Mouse (Mus musculus): ENCODE data around the gene Klhdc8a. TPM values are rescaled to one million over a fixed set of nuclear protein-coding genes. Genes with fewer than 3 reads are reported as not detected.

The Klhdc8a gene
- total RNA-seq, 2 experiments from 2014 or later: 9.1 to 10.7 TPM

Other genes with a start within 250 kb of the Klhdc8a start
- 10 to 100 TPM; 14.6 to 20.9 TPM for gene Mfsd4a, start 230.6 kb upstream of the Klhdc8a start, total RNA-seq (2021)
- gene Cdk18, start 158.9 kb upstream of the Klhdc8a start, total RNA-seq (2021): 10 to 100 TPM in 1 of 2 experiments, 1 to 10 TPM in 1; 9.3 to 11.5 TPM
- 10 to 100 TPM in 1 of 2 experiments, 1 to 10 TPM in 1; 8.8 to 10.1 TPM for gene Lemd1, start 107.2 kb upstream of the Klhdc8a start, total RNA-seq (2021)
- gene AC124108.1, start 107.2 kb upstream of the Klhdc8a start, total RNA-seq (2021): 1 to 10 TPM; 3.6 to 4.2 TPM
- gene Gm10188, start 68.9 kb upstream of the Klhdc8a start, total RNA-seq (2021): not detected
- gene Nuak2, start 17.5 kb downstream of the Klhdc8a start, total RNA-seq (2021): 1 to 10 TPM; 2.6 to 3.2 TPM
- 100 to 1,000 TPM; 128 to 133 TPM for gene Tmcc2, start 92.7 kb downstream of the Klhdc8a start, total RNA-seq (2021)
- 10 to 100 TPM; 22.0 to 23.9 TPM for gene Dstyk, start 118.9 kb downstream of the Klhdc8a start, total RNA-seq (2021)
- gene Rbbp5, start 178.7 kb downstream of the Klhdc8a start, total RNA-seq (2021): 10 to 100 TPM; 37.9 to 39.0 TPM
- gene Tmem81, start 207.6 kb downstream of the Klhdc8a start, total RNA-seq (2021): 1 to 10 TPM; 2.2 to 2.9 TPM
- 100 to 1,000 TPM; 113 to 118 TPM for gene Cntn2, start 244.6 kb downstream of the Klhdc8a start, total RNA-seq (2021)

Measured in left cerebral cortex, postnatal 4 days (tissue).